In genomic region chr10:80559431-80559830, GRCm38 (mm10) we compare ENCODE assay signal across 15 mouse cellular contexts. TPM values are rescaled to one million over a fixed set of nuclear protein-coding genes. Genes with fewer than 3 reads are reported as not detected.
A peak's percentile ranks its signal among the peaks of the same experiment; 100 is the strongest.
DNase-seq lines count a peak whose midpoint lies in the region; ATAC-seq and TF ChIP-seq lines count a peak whose summit lies in the region.
"Had no signal": no experiment of that assay in that cellular context is flagged by ENCODE, and none has a peak within 500 bp of the region (broad histone marks: within the 10 kb centered on the region; RNA-seq: fewer than 3 reads in every experiment).

No protein-coding gene starts in this region.

- H3K4me2 ChIP-seq in midbrain, embryonic 13.5 days (replicated peaks): 0 out of 2 replicates have a peak overlapping the region, but pooled peaks have one; percentile 12
- no peak overlapping the region for H3K4me2 ChIP-seq in midbrain, embryonic 11.5 days
- H3K4me2 ChIP-seq in intestine, postnatal 0 days (replicated peaks; ENCODE audit: low read depth): peak overlapping the region; percentile 75
- H3K4me2 ChIP-seq in liver, postnatal 0 days (ENCODE audit: low read depth, low read length): peak overlapping the region; percentile 72

- intact Hi-C loops in gastrocnemius, adult 2 months (cut with DNase I): no loop called here
- intact Hi-C loops in heart, postnatal 14 days (cut with DNase I): loop anchor here (10.0 kb wide), 1 partner anchor 185 kb away; no protein-coding TSS in a partner anchor

- H3K4me3 ChIP-seq in gastrocnemius, adult 2 months: peak overlapping the region; percentile 23
- H3K4me3 ChIP-seq in midbrain, embryonic 13.5 days (replicated peaks): no peak overlapping the region
- no peak overlapping the region for H3K4me3 ChIP-seq in midbrain, embryonic 11.5 days (ENCODE audit: low read depth, low read length)
- no peak overlapping the region for H3K4me3 ChIP-seq in intestine, postnatal 0 days (ENCODE audit: low read depth, low read length)
- H3K4me3 ChIP-seq in liver, postnatal 0 days (ENCODE audit: low read depth, low read length): no peak overlapping the region

- no peak overlapping the region for H3K9ac ChIP-seq in midbrain, embryonic 13.5 days (replicated peaks)
- H3K9ac ChIP-seq in midbrain, embryonic 11.5 days (ENCODE audit: low read length): no peak overlapping the region
- no peak overlapping the region for H3K9ac ChIP-seq in intestine, postnatal 0 days (ENCODE audit: low read depth, low read length)
- H3K9ac ChIP-seq in liver, postnatal 0 days (replicated peaks): peak overlapping the region; percentile 99

- ATAC-seq in midbrain, embryonic 13.5 days: no peak
- ATAC-seq in midbrain, embryonic 11.5 days (ENCODE audit: low FRiP score): no peak
- ATAC-seq in intestine, postnatal 0 days: no peak
- no peak for ATAC-seq in liver, postnatal 0 days
- ATAC-seq: CD4-positive, CD25-positive, alpha-beta regulatory T cell, adult 4 months; Patski had no signal

- peaks cover 46% of the 10 kb centered on the region for H3K4me1 ChIP-seq in midbrain, embryonic 13.5 days (replicated peaks)
- H3K4me1 ChIP-seq in midbrain, embryonic 11.5 days (ENCODE audit: control insufficient read depth, insufficient read depth, low read length): peaks cover 16% of the 10 kb centered on the region
- H3K4me1 ChIP-seq in intestine, postnatal 0 days (replicated peaks; ENCODE audit: control insufficient read depth, insufficient read depth, low read length): 0 out of 2 replicates have a peak, but pooled peaks cover 6% of the 10 kb centered on the region
- peaks cover 40% of the 10 kb centered on the region for H3K4me1 ChIP-seq in liver, postnatal 0 days (ENCODE audit: insufficient read depth)

- H3K27ac ChIP-seq in gastrocnemius, adult 2 months: no peak overlapping the region
- no peak overlapping the region for H3K27ac ChIP-seq in midbrain, embryonic 13.5 days
- H3K27ac ChIP-seq in midbrain, embryonic 11.5 days (ENCODE audit: low read depth, low read length): no peak overlapping the region
- H3K27ac ChIP-seq in intestine, postnatal 0 days (ENCODE audit: low read depth, low read length): no peak overlapping the region
- H3K27ac ChIP-seq in liver, postnatal 0 days (ENCODE audit: low read depth): 0 out of 2 replicates have a peak overlapping the region, but pooled peaks have one; percentile 7

- 95% methylated on average over 7 of the region's 7 CpGs for WGBS in midbrain, embryonic 13.5 days
- WGBS in midbrain, embryonic 11.5 days: 92% methylated on average over 7 of the region's 7 CpGs
- WGBS in intestine, postnatal 0 days: 87% methylated on average over 7 of the region's 7 CpGs
- 81% methylated on average over 7 of the region's 7 CpGs for WGBS in liver, postnatal 0 days (ENCODE audit: insufficient replicate concordance)

- no peaks in the 10 kb centered on the region for H3K36me3 ChIP-seq in midbrain, embryonic 13.5 days
- no peaks in the 10 kb centered on the region for H3K36me3 ChIP-seq in midbrain, embryonic 11.5 days (ENCODE audit: control insufficient read depth, insufficient read depth, low read length)
- H3K36me3 ChIP-seq in intestine, postnatal 0 days (ENCODE audit: control insufficient read depth, insufficient read depth): no peaks in the 10 kb centered on the region; the same call in 1 of the 2 replicates
- H3K36me3 ChIP-seq in liver, postnatal 0 days (replicated peaks; ENCODE audit: insufficient read depth, low read length): 0 out of 2 replicates have a peak, but pooled peaks cover 2% of the 10 kb centered on the region

- no peaks in the 10 kb centered on the region for H3K9me3 ChIP-seq in midbrain, embryonic 13.5 days
- H3K9me3 ChIP-seq in midbrain, embryonic 11.5 days (ENCODE audit: control insufficient read depth, low read length): no peaks in the 10 kb centered on the region
- H3K9me3 ChIP-seq in intestine, postnatal 0 days (ENCODE audit: control insufficient read depth): no peaks in the 10 kb centered on the region
- H3K9me3 ChIP-seq in liver, postnatal 0 days (ENCODE audit: low read length): no peaks in the 10 kb centered on the region

- TF ChIP-seq EP300 in liver, postnatal 0 days (IDR thresholded peaks at IDR 0.05; ENCODE audit: low read depth): no peak

- H3K27me3 ChIP-seq in midbrain, embryonic 13.5 days: no peaks in the 10 kb centered on the region
- H3K27me3 ChIP-seq in midbrain, embryonic 11.5 days (ENCODE audit: control insufficient read depth, insufficient read depth, low read length): no peaks in the 10 kb centered on the region
- H3K27me3 ChIP-seq in intestine, postnatal 0 days (replicated peaks; ENCODE audit: control insufficient read depth, insufficient read depth, low read length): no peaks in the 10 kb centered on the region
- no peaks in the 10 kb centered on the region for H3K27me3 ChIP-seq in liver, postnatal 0 days (ENCODE audit: insufficient read depth, low read length)
- H3K27me3 ChIP-seq: Patski had no signal

- TF ChIP-seq CTCF in gastrocnemius, adult 2 months (IDR thresholded peaks at IDR 0.05): no peak
- TF ChIP-seq CTCF in intestine, postnatal 0 days (IDR thresholded peaks at IDR 0.05; ENCODE audit: low read depth): no peak
- TF ChIP-seq CTCF in liver, postnatal 0 days (IDR thresholded peaks at IDR 0.05; ENCODE audit: low read depth): no peak

- DNase-seq in gastrocnemius, adult 2 months: no peak
- DNase-seq in gastrocnemius, adult 18-20 months (ENCODE audit: low spot score): no peak
- DNase-seq in midbrain, embryonic 11.5 days (ENCODE audit: low spot score, missing footprints): no peak
- no peak for DNase-seq in liver, postnatal 0 days
- DNase-seq in spleen, adult 18-20 months: no peak
- no peak for DNase-seq in heart, postnatal 14 days
- DNase-seq: cerebellum, postnatal 25 days; heart, postnatal 4 days; layer of hippocampus, adult 9-11 months; lung, postnatal 4 days had no signal

RNA-seq across cellular contexts. Expression of gene Rexo1, which starts 1.9 kb away (rescaled TPM):
- 10 to 100 TPM in 1 of 2 experiments, 1 to 10 TPM in 1; 9.8 to 10.4 TPM for total RNA-seq in gastrocnemius, adult 2 months (2021)
- total RNA-seq in gastrocnemius, adult 18-20 months (2021): 10 to 100 TPM in 1 of 2 experiments, 1 to 10 TPM in 1; 9.6 to 11.1 TPM
- 28.8 and 32.6 TPM in 2 replicates for polyA plus RNA-seq in midbrain, embryonic 13.5 days (2015; fragmentation: Nextera tagmentation; extraction: Ambion mirVana)
- polyA plus RNA-seq in midbrain, embryonic 11.5 days (2014; fragmentation: Nextera tagmentation; extraction: Ambion mirVana): 21.6 and 23.5 TPM in 2 replicates
- 9.1 and 10.1 TPM in 2 replicates for polyA plus RNA-seq in intestine, postnatal 0 days (2015; fragmentation: Nextera tagmentation; extraction: Ambion mirVana)
- polyA plus RNA-seq in liver, postnatal 0 days (2015; fragmentation: Nextera tagmentation; extraction: Ambion mirVana): 7.4 and 8.1 TPM in 2 replicates
- total RNA-seq in heart, postnatal 14 days (2021): 10 to 100 TPM; 14.2 to 18.1 TPM

RNA-seq across cellular contexts. Expression of gene Klf16, which starts 17.7 kb away (rescaled TPM):
- 1 to 10 TPM in 1 of 2 experiments, under 1 TPM in 1; 0.92 to 1.9 TPM for total RNA-seq in gastrocnemius, adult 2 months (2021)
- total RNA-seq in gastrocnemius, adult 18-20 months (2021): 1 to 10 TPM; 1.5 to 1.9 TPM
- polyA plus RNA-seq in midbrain, embryonic 13.5 days (2015; fragmentation: Nextera tagmentation; extraction: Ambion mirVana): 3.7 and 4.5 TPM in 2 replicates
- 3.1 and 3.2 TPM in 2 replicates for polyA plus RNA-seq in midbrain, embryonic 11.5 days (2014; fragmentation: Nextera tagmentation; extraction: Ambion mirVana)
- polyA plus RNA-seq in intestine, postnatal 0 days (2015; fragmentation: Nextera tagmentation; extraction: Ambion mirVana): 4.8 and 5.3 TPM in 2 replicates
- 6.1 and 6.5 TPM in 2 replicates for polyA plus RNA-seq in liver, postnatal 0 days (2015; fragmentation: Nextera tagmentation; extraction: Ambion mirVana)
- 1 to 10 TPM; 4.5 to 4.7 TPM for total RNA-seq in heart, postnatal 14 days (2021)

RNA-seq across cellular contexts. Expression of gene Atp8b3, which starts 20.5 kb away (rescaled TPM):
- not detected for total RNA-seq in gastrocnemius, adult 2 months (2021)
- not detected for total RNA-seq in gastrocnemius, adult 18-20 months (2021)
- 0.94 and 1.1 TPM in 2 replicates for polyA plus RNA-seq in midbrain, embryonic 13.5 days (2015; fragmentation: Nextera tagmentation; extraction: Ambion mirVana)
- 0.81 and 1.2 TPM in 2 replicates for polyA plus RNA-seq in midbrain, embryonic 11.5 days (2014; fragmentation: Nextera tagmentation; extraction: Ambion mirVana)
- 0.03 TPM in 2 replicates for polyA plus RNA-seq in intestine, postnatal 0 days (2015; fragmentation: Nextera tagmentation; extraction: Ambion mirVana)
- polyA plus RNA-seq in liver, postnatal 0 days (2015; fragmentation: Nextera tagmentation; extraction: Ambion mirVana): not detected in 2 replicates
- not detected for total RNA-seq in heart, postnatal 14 days (2021)
- total RNA-seq: granulocyte monocyte progenitor cell, adult 5-6 weeks; heart, postnatal 4 days had no signal
- polyA plus RNA-seq: CD4-positive, CD25-positive, alpha-beta regulatory T cell, adult 4 months had no signal

RNA-seq across cellular contexts. Expression of gene Abhd17a, which starts 30.7 kb away (rescaled TPM):
- 10 to 100 TPM; 60.6 to 61.7 TPM for total RNA-seq in gastrocnemius, adult 2 months (2021)
- total RNA-seq in gastrocnemius, adult 18-20 months (2021): 10 to 100 TPM; 62.4 to 64.3 TPM
- 78.5 and 93.4 TPM in 2 replicates for polyA plus RNA-seq in midbrain, embryonic 13.5 days (2015; fragmentation: Nextera tagmentation; extraction: Ambion mirVana)
- polyA plus RNA-seq in midbrain, embryonic 11.5 days (2014; fragmentation: Nextera tagmentation; extraction: Ambion mirVana): 90.8 and 109 TPM in 2 replicates
- polyA plus RNA-seq in intestine, postnatal 0 days (2015; fragmentation: Nextera tagmentation; extraction: Ambion mirVana): 116 and 117 TPM in 2 replicates
- polyA plus RNA-seq in liver, postnatal 0 days (2015; fragmentation: Nextera tagmentation; extraction: Ambion mirVana): 50.2 and 59.3 TPM in 2 replicates
- 10 to 100 TPM; 73.0 to 75.1 TPM for total RNA-seq in heart, postnatal 14 days (2021)

RNA-seq across cellular contexts. Expression of gene Scamp4, which starts 43.2 kb away (rescaled TPM):
- 10 to 100 TPM; 17.0 to 17.5 TPM for total RNA-seq in gastrocnemius, adult 2 months (2021)
- 10 to 100 TPM; 19.0 to 20.1 TPM for total RNA-seq in gastrocnemius, adult 18-20 months (2021)
- 60.2 and 60.3 TPM in 2 replicates for polyA plus RNA-seq in midbrain, embryonic 13.5 days (2015; fragmentation: Nextera tagmentation; extraction: Ambion mirVana)
- 60.2 and 62.3 TPM in 2 replicates for polyA plus RNA-seq in midbrain, embryonic 11.5 days (2014; fragmentation: Nextera tagmentation; extraction: Ambion mirVana)
- polyA plus RNA-seq in intestine, postnatal 0 days (2015; fragmentation: Nextera tagmentation; extraction: Ambion mirVana): 86.5 and 88.5 TPM in 2 replicates
- polyA plus RNA-seq in liver, postnatal 0 days (2015; fragmentation: Nextera tagmentation; extraction: Ambion mirVana): 27.5 and 29.2 TPM in 2 replicates
- 10 to 100 TPM; 19.8 to 23.5 TPM for total RNA-seq in heart, postnatal 14 days (2021)
